Mouse (Mus musculus) cerebellum, adult 8-10 months (tissue): ENCODE results near the gene Pot1b.

ENCODE experiments used
- DNase-seq: peaks from one replicate; pipeline ENCODE4 v3.0.0; 2022

Gene Pot1b

GRCm38 (mm10) chr17:55711984-55712811, at the start of gene Pot1b:
Gene Pot1b, minus strand, starts transcription at chr17:55712628.
- DNase-seq: peak; percentile 93

GRCm38 (mm10) chr17:55751170-55751569, 38.7 kb upstream of the Pot1b start:
- DNase-seq: no peak

DNA sequence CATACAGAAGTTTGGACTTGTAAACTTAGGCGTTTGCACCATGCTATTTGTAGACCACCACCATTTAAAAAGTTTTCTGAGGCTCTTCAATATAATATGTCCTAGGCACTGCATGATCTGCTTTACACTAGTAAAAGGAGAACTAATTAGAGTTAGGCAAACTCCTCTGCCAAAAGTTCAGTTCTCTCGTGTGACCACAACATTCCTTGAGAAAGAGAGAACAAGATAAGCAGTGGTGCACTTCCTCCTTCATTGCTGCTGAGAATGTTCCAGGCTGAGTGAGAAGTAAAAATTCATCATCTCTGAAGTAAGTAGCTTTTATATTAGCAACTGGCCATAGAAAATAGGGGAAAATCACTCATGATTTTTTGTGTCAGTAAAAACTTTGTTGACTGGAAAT, 37.4 kb upstream of the Pot1b start, which contains the start of gene Adgre4:
Gene Adgre4, plus strand, starts transcription at position 199 of the 400 bp plus-strand sequence.
- DNase-seq: no peak

DNA sequence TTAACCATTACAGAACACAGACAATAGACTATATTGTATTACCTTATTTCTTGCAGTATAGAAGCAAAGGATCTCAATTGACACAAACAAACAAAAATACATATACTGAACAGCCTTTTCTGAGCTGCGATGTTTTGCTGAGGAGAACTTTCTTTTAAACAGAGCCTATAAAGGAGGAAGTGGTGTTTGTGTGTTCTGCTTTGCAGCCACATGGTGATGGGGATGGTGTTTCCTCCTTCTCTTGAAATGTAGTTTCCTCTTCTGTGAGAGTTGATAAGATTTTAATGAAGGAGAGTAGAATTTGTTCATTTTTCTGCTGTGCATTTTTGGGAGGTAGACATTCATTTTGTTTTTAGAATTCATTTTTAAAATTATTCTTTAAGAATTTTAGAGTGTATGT, 24.2 kb upstream of the Pot1b start:
- no peak for DNase-seq

GRCm38 (mm10) chr17:55726193-55726592, 13.8 kb upstream of the Pot1b start:
- DNase-seq: no peak

- no peak for DNase-seq
These were observed 9.8 kb upstream of the Pot1b start for GRCm38 (mm10) chr17:55722250-55722649.

GRCm38 (mm10) chr17:55721270-55721669, 8.8 kb upstream of the Pot1b start:
- no peak for DNase-seq

GRCm38 (mm10) chr17:55702865-55703264, 9.6 kb downstream of the Pot1b start:
- no peak for DNase-seq

- peak; percentile 62 for DNase-seq
These were observed 10.1 kb downstream of the Pot1b start for GRCm38 (mm10) chr17:55702161-55702820.

DNA sequence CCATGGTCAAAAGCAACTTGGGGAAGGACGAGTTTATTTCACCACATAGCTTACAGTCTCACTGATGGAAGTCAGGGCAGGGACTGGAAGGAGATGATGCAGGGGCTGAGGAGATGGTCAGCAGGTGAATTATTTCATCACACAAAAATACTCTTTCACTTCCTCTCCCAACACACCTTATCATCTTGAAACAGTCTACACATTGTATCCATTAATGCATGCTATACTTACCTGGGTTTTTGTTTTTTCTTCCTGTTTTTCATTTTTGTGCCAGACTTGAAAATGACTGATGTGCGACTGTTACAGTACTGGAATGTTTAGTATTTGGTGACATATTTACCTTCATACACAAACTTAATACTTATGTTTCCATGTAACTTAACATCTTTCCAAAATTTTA, 13.0 kb downstream of the Pot1b start:
- DNase-seq: no peak

GRCm38 (mm10) chr17:55661099-55661498, 51.3 kb downstream of the Pot1b start:
- no peak for DNase-seq

- DNase-seq: no peak
These were observed 87.3 kb downstream of the Pot1b start, which contains the start of gene Vmn2r118 for GRCm38 (mm10) chr17:55625092-55625491. Gene Vmn2r118, minus strand, starts transcription at chr17:55625192.
